Mouse (Mus musculus) intestine, postnatal 0 days (tissue): ENCODE measurements around the gene Ncs1. TPM values are rescaled to one million over a fixed set of nuclear protein-coding genes. Genes with fewer than 3 reads are reported as not detected.

Source experiments
- ATAC-seq: fragments of 200-750 bp; cut with Nextera tagmentation; 2 replicates; pipeline ENCODE4 v1.8.0; 2017; ENCODE audit warnings: mild to moderate bottlenecking, moderate TSS enrichment, moderate library complexity
- H3K27ac ChIP-seq: fragments of 300-500 bp; sonication (generic); 2 replicates; pipeline ENCODE4 v1.5.1; 2014; ENCODE audit warnings: mild to moderate bottlenecking, low read depth, low read length, moderate library complexity
- H3K27me3 ChIP-seq: fragments of 300-500 bp; sonication (generic); replicated peaks from 2 replicates; pipeline ENCODE4 v1.6.1; 2014; ENCODE audit warnings: low read length, mixed read lengths; ENCODE audit not compliant: control insufficient read depth, insufficient read depth
- H3K36me3 ChIP-seq: fragments of 300-500 bp; sonication (generic); 2 replicates; pipeline ENCODE4 v1.6.1; 2014; ENCODE audit warnings: mild to moderate bottlenecking, moderate library complexity; ENCODE audit not compliant: control insufficient read depth, insufficient read depth
- H3K4me1 ChIP-seq: fragments of 300-500 bp; sonication (generic); replicated peaks from 2 replicates; pipeline ENCODE4 v1.6.1; 2014; ENCODE audit warnings: antibody characterized with exemption, low read length, mixed read lengths; ENCODE audit not compliant: control insufficient read depth, insufficient read depth
- H3K4me2 ChIP-seq: fragments of 300-500 bp; sonication (generic); replicated peaks from 2 replicates; pipeline ENCODE4 v1.6.1; 2014; ENCODE audit warnings: low read depth, mild to moderate bottlenecking, moderate library complexity
- H3K4me3 ChIP-seq: fragments of 300-500 bp; sonication (generic); 2 replicates; pipeline ENCODE4 v1.5.1; 2014; ENCODE audit warnings: low read depth, low read length
- H3K9ac ChIP-seq: fragments of 300-500 bp; sonication (generic); 2 replicates; pipeline ENCODE4 v1.6.1; 2014; ENCODE audit warnings: mild to moderate bottlenecking, low read depth, low read length
- H3K9me3 ChIP-seq: fragments of 300-500 bp; sonication (generic); 2 replicates; pipeline ENCODE4 v1.6.1; 2016; ENCODE audit warnings: mixed run types; ENCODE audit not compliant: control insufficient read depth
- CTCF ChIP-seq: sonication (generic); IDR thresholded peaks from 2 replicates; pipeline ENCODE4 v1.5.1; 2016; ENCODE audit warnings: low read depth, mild to moderate bottlenecking, control low read depth, antibody characterized with exemption, moderate library complexity
- WGBS: fragments of 180-500 bp; shearing (Covaris S2); extraction: QIAGEN DNeasy Blood & Tissue Kit; methylation state at CpG from one replicate; pipeline ENCODE4 v1.1.7; 2014; 5-methylcytosine and 5-hydroxymethylcytosine counted together
- polyA plus RNA-seq: library from polyadenylated mRNA; unstranded; fragments of >200 nt; fragmentation: Nextera tagmentation; extraction: Ambion mirVana; gene quantifications from 2 replicates; pipeline ENCODE4 v1.2.1, GENCODE M21; 2015

Ncs1 gene
- polyA plus RNA-seq, 1 experiment from 2014 or later, result 8.4 TPM

- peaks cover 8% of the 10 kb centered on the region; the same call in 1 of the 2 replicates for H3K36me3 ChIP-seq
- H3K9me3 ChIP-seq, result no peaks in the 10 kb centered on the region
- H3K9ac ChIP-seq, result no peak overlapping the region
- no peaks in the 10 kb centered on the region for H3K27me3 ChIP-seq
- no peaks in the 10 kb centered on the region for H3K4me1 ChIP-seq
- TF ChIP-seq CTCF, result no peak
- no peak for ATAC-seq
- H3K4me2 ChIP-seq, result no peak overlapping the region
- WGBS, result 82% methylated on average over 6 of the region's 6 CpGs
- no peak overlapping the region for H3K4me3 ChIP-seq
- no peak overlapping the region for H3K27ac ChIP-seq
Observed at GRCm38 (mm10) chr2:31277810-31278209, 32.2 kb downstream of the Ncs1 start.

DNA sequence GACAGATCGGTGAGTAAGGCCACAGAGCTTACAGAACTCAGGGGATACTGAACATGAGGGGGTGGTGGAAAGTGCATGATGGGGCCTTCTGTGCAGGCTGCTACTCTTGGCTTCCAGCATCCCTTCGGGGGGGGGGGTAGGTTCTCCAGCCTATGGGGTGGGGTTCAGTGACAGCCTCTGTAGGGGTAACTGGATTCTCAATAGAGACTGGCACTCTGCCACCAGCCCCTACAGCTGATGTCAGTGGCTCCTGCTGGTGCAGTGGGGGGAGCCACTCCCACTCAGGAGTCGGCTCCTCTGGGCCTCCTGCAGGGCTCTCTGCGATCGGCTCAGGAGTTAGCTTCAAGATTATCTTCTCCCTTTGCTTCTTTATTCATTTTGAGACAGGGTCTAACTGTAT lies 32.9 kb downstream of the Ncs1 start:
- peaks cover 8% of the 10 kb centered on the region; the same call in 1 of the 2 replicates for H3K36me3 ChIP-seq
- no peak overlapping the region for H3K27ac ChIP-seq
- ATAC-seq, result no peak
- H3K27me3 ChIP-seq, result no peaks in the 10 kb centered on the region
- no peak overlapping the region for H3K9ac ChIP-seq
- WGBS, result 86% methylated on average over 5 of the region's 5 CpGs
- no peaks in the 10 kb centered on the region for H3K9me3 ChIP-seq
- H3K4me2 ChIP-seq, result no peak overlapping the region
- no peak overlapping the region for H3K4me3 ChIP-seq
- TF ChIP-seq CTCF, result no peak
- H3K4me1 ChIP-seq, result no peaks in the 10 kb centered on the region

DNA sequence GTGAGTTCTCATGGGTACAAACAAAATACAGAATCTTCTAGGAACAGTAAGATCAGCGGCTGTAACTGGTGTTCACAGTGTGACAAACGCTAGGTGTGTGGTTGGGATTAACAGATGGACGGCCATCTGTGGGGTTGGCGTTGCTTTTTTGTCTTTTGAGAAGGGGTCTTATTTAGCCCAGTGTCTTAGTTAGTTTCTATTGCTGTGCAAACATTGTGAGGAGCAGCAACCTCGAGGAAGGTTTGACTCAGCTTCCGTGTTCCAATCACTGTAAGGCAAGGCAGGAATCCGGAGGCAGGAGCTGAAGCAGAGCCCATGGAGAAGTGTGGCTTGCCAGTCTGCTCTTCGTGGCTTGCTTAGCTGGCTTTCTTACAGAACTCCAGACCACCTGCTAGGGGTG lies 35.5 kb downstream of the Ncs1 start:
- H3K36me3 ChIP-seq, result peaks cover 12% of the 10 kb centered on the region; the same call in 1 of the 2 replicates
- 85% methylated on average over 8 of the region's 8 CpGs for WGBS

GRCm38 (mm10) chr2:31282266-31282665 lies 36.6 kb downstream of the Ncs1 start:
- Histone ChIP-seq H3K27ac (no peak overlapping the region), H3K27me3 (no peaks in the 10 kb centered on the region), H3K9me3 (no peaks in the 10 kb centered on the region), H3K4me3 (no peak overlapping the region), H3K4me2 (no peak overlapping the region), H3K4me1 (no peaks in the 10 kb centered on the region), H3K9ac (no peak overlapping the region), H3K36me3 (peaks cover 13% of the 10 kb centered on the region; the same call in 1 of the 2 replicates)
- ATAC-seq, result no peak
- 56% methylated on average over 7 of the region's 7 CpGs for WGBS
- peak; percentile 62 for TF ChIP-seq CTCF

More for the DNA sequence above, 35.5 kb downstream of the Ncs1 start:
- no peak overlapping the region for H3K4me3 ChIP-seq
- H3K9ac ChIP-seq, result no peak overlapping the region
- no peak for TF ChIP-seq CTCF
- H3K27me3 ChIP-seq, result no peaks in the 10 kb centered on the region
- no peak overlapping the region for H3K27ac ChIP-seq
- no peak for ATAC-seq
- no peak overlapping the region for H3K4me2 ChIP-seq
- H3K4me1 ChIP-seq, result no peaks in the 10 kb centered on the region
- no peaks in the 10 kb centered on the region for H3K9me3 ChIP-seq

- WGBS, result 97% methylated on average over 12 of the region's 12 CpGs
- peaks cover 13% of the 10 kb centered on the region; the same call in 1 of the 2 replicates for H3K36me3 ChIP-seq
Observed at GRCm38 (mm10) chr2:31282880-31283279, 37.3 kb downstream of the Ncs1 start.

DNA sequence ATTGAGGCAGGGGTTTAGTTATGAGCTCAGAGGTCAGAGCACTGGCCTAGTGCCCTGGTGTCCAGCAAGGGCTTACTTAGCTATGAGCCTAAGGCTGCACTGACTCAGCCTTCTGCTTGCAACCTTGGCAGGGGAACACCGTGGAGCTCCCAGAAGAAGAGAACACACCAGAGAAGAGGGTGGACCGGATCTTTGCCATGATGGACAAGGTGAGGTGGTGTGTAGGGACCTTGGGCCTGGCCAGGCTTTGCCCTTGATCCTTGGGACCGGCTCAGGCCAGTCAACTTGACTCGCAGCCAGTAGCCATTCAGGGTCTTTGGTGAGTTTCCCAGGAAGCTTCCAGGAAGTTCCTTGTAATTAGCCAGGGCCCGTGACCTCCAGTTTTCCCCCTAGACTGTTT lies 38.9 kb downstream of the Ncs1 start:
- no peaks in the 10 kb centered on the region for H3K4me1 ChIP-seq
- ATAC-seq, result no peak
- TF ChIP-seq CTCF, result no peak
- H3K4me2 ChIP-seq, result no peak overlapping the region
- H3K4me3 ChIP-seq, result no peak overlapping the region
- peaks cover 13% of the 10 kb centered on the region; the same call in 1 of the 2 replicates for H3K36me3 ChIP-seq
- H3K27ac ChIP-seq, result no peak overlapping the region
- no peak overlapping the region for H3K9ac ChIP-seq
- WGBS, result 74% methylated on average over 5 of the region's 5 CpGs
- no peaks in the 10 kb centered on the region for H3K27me3 ChIP-seq
- no peaks in the 10 kb centered on the region for H3K9me3 ChIP-seq

More at GRCm38 (mm10) chr2:31282880-31283279, 37.3 kb downstream of the Ncs1 start:
- TF ChIP-seq CTCF, result no peak
- no peak overlapping the region for H3K4me3 ChIP-seq
- H3K27ac ChIP-seq, result no peak overlapping the region
- no peak overlapping the region for H3K4me2 ChIP-seq
- H3K4me1 ChIP-seq, result no peaks in the 10 kb centered on the region
- no peak for ATAC-seq
- no peaks in the 10 kb centered on the region for H3K9me3 ChIP-seq
- H3K27me3 ChIP-seq, result no peaks in the 10 kb centered on the region
- H3K9ac ChIP-seq, result no peak overlapping the region

DNA sequence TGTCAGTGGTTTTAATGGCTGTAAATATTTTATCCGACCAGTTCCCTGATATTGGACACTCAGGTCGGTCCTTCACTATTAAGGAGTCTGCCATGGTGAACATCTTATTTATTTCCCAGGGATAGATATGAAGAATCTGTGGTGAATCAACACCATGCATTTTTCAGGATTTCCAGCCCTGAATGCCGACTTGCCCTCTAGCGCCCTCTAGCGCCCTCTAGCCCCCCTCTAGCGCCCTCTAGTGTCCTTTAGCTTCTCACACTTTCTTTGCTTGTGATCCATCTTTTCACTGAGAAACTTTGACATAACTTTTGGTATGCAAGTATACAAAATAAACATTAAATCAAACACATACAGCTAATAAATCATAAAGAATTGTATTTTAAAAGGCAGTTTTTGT lies 45.8 kb downstream of the Ncs1 start:
- ATAC-seq, result no peak
- no peak overlapping the region for H3K9ac ChIP-seq

More for the DNA sequence above, 45.8 kb downstream of the Ncs1 start:
- H3K27me3 ChIP-seq, result no peaks in the 10 kb centered on the region
- H3K27ac ChIP-seq, result no peak overlapping the region
- peaks cover 4% of the 10 kb centered on the region; the same call in 1 of the 2 replicates for H3K36me3 ChIP-seq
- no peak overlapping the region for H3K4me3 ChIP-seq
- H3K4me2 ChIP-seq, result no peak overlapping the region
- peak; percentile 100 for TF ChIP-seq CTCF
- H3K4me1 ChIP-seq, result no peaks in the 10 kb centered on the region
- no peaks in the 10 kb centered on the region for H3K9me3 ChIP-seq
- 13% methylated on average over 6 of the region's 6 CpGs for WGBS
